Mouse (Mus musculus) embryonic facial prominence, embryonic 10.5 days (tissue): ENCODE results near the gene Pnmal1. TPM values are rescaled to one million over a fixed set of nuclear protein-coding genes. Genes with fewer than 3 reads are reported as not detected.
A peak's percentile ranks its signal among the peaks of the same experiment; 100 is the strongest.

Experiments
- DNase-seq: peaks from one replicate; pipeline ENCODE4 v3.0.0-alpha.2; 2017; ENCODE audit warnings: low spot score
- H3K27ac ChIP-seq: fragments of 300-500 bp; sonication (generic); replicated peaks from 2 replicates; pipeline ENCODE4 v1.5.1; 2016; ENCODE audit warnings: mild to moderate bottlenecking
- H3K27me3 ChIP-seq: fragments of 300-500 bp; sonication (generic); replicated peaks from 2 replicates; pipeline ENCODE4 v1.6.1; 2016; ENCODE audit warnings: low read depth, mild to moderate bottlenecking; ENCODE audit not compliant: poor library complexity, severe bottlenecking
- H3K36me3 ChIP-seq: fragments of 300-500 bp; sonication (generic); replicated peaks from 2 replicates; pipeline ENCODE4 v1.6.1; 2016; ENCODE audit warnings: mild to moderate bottlenecking, moderate library complexity
- H3K4me1 ChIP-seq: fragments of 300-500 bp; sonication (generic); 2 replicates; pipeline ENCODE4 v1.6.1; 2016
- H3K4me3 ChIP-seq: fragments of 300-500 bp; sonication (generic); 2 replicates; pipeline ENCODE4 v1.5.1; 2016; ENCODE audit warnings: mild to moderate bottlenecking, moderate library complexity
- H3K9me3 ChIP-seq: fragments of 300-500 bp; sonication (generic); 2 replicates; pipeline ENCODE4 v1.6.1; 2016; ENCODE audit warnings: mild to moderate bottlenecking
- whole genome bisulfite sequencing: fragments of 180-500 bp; shearing (Covaris S2); methylation state at CpG from one replicate; pipeline ENCODE4 v1.1.7; 2016; 5-methylcytosine and 5-hydroxymethylcytosine counted together
- polyA plus RNA-seq: library from polyadenylated mRNA; unstranded; fragments of >200 nt; fragmentation: Nextera tagmentation; extraction: Ambion mirVana; gene quantifications from 2 replicates; pipeline ENCODE4 v1.2.1, GENCODE M21; 2016

Pnmal1 gene
- polyA plus RNA-seq, 1 experiment from 2014 or later, result 4.0 TPM

DNA sequence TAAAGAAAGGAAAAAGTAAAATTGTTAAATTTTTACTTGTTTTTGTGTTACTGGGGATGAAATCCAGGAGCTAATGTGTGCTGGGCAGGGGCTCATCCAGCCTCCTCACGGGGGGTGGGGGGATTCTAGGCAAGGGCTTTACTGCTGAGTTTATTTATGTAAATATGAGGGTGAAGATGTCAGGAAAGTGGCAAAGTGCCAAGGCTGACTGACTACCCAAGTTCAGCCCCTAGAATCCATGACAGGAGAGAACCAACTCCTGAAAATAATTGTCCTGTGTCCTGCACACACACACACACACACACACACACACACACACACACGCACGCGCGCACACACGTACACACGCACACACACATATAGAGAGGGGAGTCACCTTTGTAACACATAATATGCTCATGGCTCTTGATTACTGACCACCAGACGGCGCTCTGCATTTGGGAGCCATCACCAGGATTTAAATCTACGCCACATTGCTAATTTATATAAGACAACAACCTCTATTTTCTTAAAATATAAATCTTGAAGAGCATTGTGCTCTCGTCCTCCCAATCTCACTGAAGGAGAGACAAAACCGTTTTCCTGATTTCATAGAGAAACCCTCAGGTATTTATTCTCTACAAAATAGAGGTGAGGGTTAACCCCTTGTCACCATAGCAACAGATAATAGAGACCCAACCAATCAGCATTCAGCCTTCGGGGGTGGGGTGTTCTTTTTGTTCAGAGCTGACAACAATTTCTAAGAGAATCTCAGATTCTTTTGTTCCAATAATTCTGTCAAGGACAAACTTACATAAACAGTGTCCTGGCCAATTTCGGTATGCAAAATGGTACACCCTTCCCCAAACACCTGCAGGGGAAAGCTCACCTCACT is 26.5 kb upstream of the Pnmal1 start:
- H3K9me3 ChIP-seq, result no peaks in the 10 kb centered on the region

GRCm38 (mm10) chr7:16937312-16937711 is 22.2 kb upstream of the Pnmal1 start:
- WGBS, result 44% methylated on average over 4 of the region's 4 CpGs
- DNase-seq, result no peak
- Histone ChIP-seq H3K36me3 (no peaks in the 10 kb centered on the region), H3K9me3 (no peaks in the 10 kb centered on the region), H3K27ac (no peak overlapping the region), H3K4me3 (no peak overlapping the region), H3K4me1 (peaks cover 15% of the 10 kb centered on the region), H3K27me3 (0 out of 2 replicates have a peak, but pooled peaks cover 4% of the 10 kb centered on the region)

More for the DNA sequence above, 26.5 kb upstream of the Pnmal1 start:
- Histone ChIP-seq H3K27me3 (no peaks in the 10 kb centered on the region), H3K4me3 (no peak overlapping the region), H3K27ac (no peak overlapping the region), H3K36me3 (no peaks in the 10 kb centered on the region), H3K4me1 (no peaks in the 10 kb centered on the region; the same call in 1 of the 2 replicates)
- WGBS, result 48% methylated on average over 14 of the region's 14 CpGs
- peak; percentile 52 for DNase-seq

DNA sequence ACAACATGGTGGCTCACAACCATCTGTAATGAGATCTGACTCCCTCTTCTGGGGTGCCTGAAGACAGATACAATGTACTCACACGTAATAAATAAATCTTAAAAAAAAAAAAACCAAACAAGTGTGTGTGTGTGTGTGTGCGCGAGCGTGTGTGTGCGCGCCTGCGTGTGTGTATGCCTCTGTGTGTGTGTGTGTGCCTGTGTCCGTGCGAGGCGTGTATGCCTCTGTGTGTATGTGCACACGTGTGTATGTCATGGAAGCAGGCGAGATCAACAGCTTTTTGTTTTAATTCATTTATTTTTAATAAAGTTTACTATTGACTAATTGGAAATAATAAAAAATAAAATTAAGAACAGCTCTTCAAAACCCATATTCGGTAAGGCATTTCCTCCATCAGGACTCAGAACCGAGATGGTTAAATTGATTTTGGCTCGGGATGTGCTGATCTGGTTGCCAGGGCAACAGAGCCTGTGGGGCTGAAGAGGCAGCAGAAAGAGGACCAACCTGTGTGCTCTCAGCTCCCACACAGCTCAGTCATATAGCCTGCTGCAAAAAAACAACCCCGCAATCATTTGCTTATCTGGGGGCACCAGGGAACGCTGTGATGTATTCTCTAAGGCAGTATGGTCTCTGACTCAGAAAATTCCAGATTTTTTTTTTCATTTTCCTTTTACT is 21.2 kb upstream of the Pnmal1 start:
- DNase-seq, result no peak
- Histone ChIP-seq H3K27me3 (0 out of 2 replicates have a peak, but pooled peaks cover 4% of the 10 kb centered on the region), H3K4me3 (no peak overlapping the region), H3K9me3 (no peaks in the 10 kb centered on the region), H3K36me3 (no peaks in the 10 kb centered on the region), H3K4me1 (peaks cover 15% of the 10 kb centered on the region), H3K27ac (no peak overlapping the region)
- WGBS, result 75% methylated on average over 17 of the region's 17 CpGs

- 64% methylated on average over 7 of the region's 7 CpGs for WGBS
These were observed 19.2 kb upstream of the Pnmal1 start for GRCm38 (mm10) chr7:16940292-16940691.

GRCm38 (mm10) chr7:16942861-16943260 is 16.6 kb upstream of the Pnmal1 start:
- no peak overlapping the region for H3K27ac ChIP-seq
- H3K9me3 ChIP-seq, result no peaks in the 10 kb centered on the region
- no peak for DNase-seq
- H3K27me3 ChIP-seq, result peaks cover 37% of the 10 kb centered on the region
- H3K4me1 ChIP-seq, result peaks cover 51% of the 10 kb centered on the region
- H3K36me3 ChIP-seq, result no peaks in the 10 kb centered on the region
- WGBS, result 68% methylated on average over 4 of the region's 4 CpGs
- no peak overlapping the region for H3K4me3 ChIP-seq

More at GRCm38 (mm10) chr7:16940292-16940691, 19.2 kb upstream of the Pnmal1 start:
- Histone ChIP-seq H3K9me3 (no peaks in the 10 kb centered on the region), H3K27ac (no peak overlapping the region), H3K4me1 (peaks cover 28% of the 10 kb centered on the region), H3K36me3 (no peaks in the 10 kb centered on the region), H3K4me3 (no peak overlapping the region), H3K27me3 (peaks cover 11% of the 10 kb centered on the region)
- no peak for DNase-seq

DNA sequence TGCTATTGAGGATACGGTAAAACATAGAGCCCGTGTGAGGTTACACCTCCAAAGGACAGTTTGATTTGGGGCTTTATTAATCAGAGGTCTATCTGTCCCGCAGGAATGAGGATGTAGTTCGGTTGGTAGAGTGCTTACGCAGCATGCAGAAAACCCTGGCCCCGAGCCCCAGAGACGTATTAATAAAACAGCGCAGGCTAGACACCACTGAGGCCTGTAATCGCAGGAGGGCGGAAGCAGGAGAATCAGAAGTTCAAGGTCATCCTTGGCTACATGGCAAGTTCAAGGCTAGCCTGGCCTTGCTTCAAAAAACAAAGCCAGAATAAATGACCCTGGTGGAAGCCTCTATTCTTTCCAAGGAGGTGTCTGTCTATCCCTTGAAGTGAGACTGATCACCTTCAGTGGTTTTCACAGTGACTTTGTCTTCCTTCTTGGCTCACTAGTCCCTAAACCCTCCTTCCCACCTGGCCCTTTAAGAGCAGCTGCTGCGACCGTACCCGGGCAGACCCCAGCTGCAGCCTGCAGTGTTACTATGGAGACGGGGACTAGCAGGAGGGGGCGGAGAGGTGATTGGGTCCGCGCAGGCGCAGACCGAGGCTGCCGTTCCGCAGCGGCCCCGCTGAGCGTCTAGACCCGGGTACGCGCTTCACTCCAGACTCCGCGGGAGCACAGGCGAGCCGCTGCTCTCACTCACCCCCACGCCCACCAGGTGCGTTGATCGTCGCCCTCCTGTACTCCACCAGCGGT is 15.2 kb upstream of the Pnmal1 start, which contains the start of gene Pnmal2:
Gene Pnmal2 (plus strand): TSS at position 622 of the 747 bp plus-strand sequence.
- WGBS, result 15% methylated on average over 36 of the region's 36 CpGs
- peaks cover 51% of the 10 kb centered on the region for H3K4me1 ChIP-seq

DNA sequence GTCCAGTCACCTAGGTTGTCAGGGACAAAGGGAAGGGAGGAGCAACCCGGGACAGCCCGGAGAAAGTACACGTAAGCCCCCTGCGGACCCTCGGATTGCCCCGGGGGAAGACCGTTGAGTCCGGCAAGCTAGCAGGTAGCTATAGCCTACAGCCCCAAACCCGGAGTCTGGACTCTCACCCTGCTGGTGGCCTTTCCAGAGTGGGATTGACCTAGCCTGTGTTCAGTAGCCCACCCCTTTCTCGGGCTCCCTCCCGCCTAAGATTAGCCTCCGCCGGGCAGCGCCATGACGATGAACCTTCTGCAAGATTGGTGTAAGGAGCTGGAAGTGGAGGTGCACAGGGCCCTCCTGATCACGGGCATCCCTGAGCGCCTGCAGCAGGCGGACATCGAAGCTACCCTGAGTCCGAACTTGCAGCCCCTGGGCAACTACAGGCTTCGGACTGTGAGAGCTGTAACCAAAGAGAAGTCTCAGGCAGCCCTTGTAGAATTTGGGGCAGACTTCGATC is 14.6 kb upstream of the Pnmal1 start:
- H3K27me3 ChIP-seq, result peaks cover 57% of the 10 kb centered on the region
- peak overlapping the region; percentile 68 for H3K4me3 ChIP-seq
- no peaks in the 10 kb centered on the region for H3K9me3 ChIP-seq
- H3K27ac ChIP-seq, result peak overlapping the region; percentile 81
- no peak for DNase-seq
- peaks cover 54% of the 10 kb centered on the region for H3K4me1 ChIP-seq
- WGBS, result under 1% methylated on average over 22 of the region's 22 CpGs
- H3K36me3 ChIP-seq, result no peaks in the 10 kb centered on the region

More for the DNA sequence above, 15.2 kb upstream of the Pnmal1 start, which contains the start of gene Pnmal2:
- peak within 1 kb of the TSS; percentile 81 for H3K27ac ChIP-seq
- no peaks in the 10 kb centered on the region for H3K36me3 ChIP-seq
- peak; percentile 96 for DNase-seq
- peak within 1 kb of the TSS; percentile 68 for H3K4me3 ChIP-seq
- no peaks in the 10 kb centered on the region for H3K9me3 ChIP-seq
- H3K27me3 ChIP-seq, result peaks cover 50% of the 10 kb centered on the region

- peaks cover 62% of the 10 kb centered on the region for H3K27me3 ChIP-seq
- DNase-seq, result peak; percentile 45
- peaks cover 54% of the 10 kb centered on the region for H3K4me1 ChIP-seq
- H3K9me3 ChIP-seq, result no peaks in the 10 kb centered on the region
- H3K4me3 ChIP-seq, result peak overlapping the region; percentile 68
- no peaks in the 10 kb centered on the region for H3K36me3 ChIP-seq
- no peak overlapping the region for H3K27ac ChIP-seq
- 9% methylated on average over 17 of the region's 17 CpGs for WGBS
These were observed 14.1 kb upstream of the Pnmal1 start for GRCm38 (mm10) chr7:16945419-16945818.

DNA sequence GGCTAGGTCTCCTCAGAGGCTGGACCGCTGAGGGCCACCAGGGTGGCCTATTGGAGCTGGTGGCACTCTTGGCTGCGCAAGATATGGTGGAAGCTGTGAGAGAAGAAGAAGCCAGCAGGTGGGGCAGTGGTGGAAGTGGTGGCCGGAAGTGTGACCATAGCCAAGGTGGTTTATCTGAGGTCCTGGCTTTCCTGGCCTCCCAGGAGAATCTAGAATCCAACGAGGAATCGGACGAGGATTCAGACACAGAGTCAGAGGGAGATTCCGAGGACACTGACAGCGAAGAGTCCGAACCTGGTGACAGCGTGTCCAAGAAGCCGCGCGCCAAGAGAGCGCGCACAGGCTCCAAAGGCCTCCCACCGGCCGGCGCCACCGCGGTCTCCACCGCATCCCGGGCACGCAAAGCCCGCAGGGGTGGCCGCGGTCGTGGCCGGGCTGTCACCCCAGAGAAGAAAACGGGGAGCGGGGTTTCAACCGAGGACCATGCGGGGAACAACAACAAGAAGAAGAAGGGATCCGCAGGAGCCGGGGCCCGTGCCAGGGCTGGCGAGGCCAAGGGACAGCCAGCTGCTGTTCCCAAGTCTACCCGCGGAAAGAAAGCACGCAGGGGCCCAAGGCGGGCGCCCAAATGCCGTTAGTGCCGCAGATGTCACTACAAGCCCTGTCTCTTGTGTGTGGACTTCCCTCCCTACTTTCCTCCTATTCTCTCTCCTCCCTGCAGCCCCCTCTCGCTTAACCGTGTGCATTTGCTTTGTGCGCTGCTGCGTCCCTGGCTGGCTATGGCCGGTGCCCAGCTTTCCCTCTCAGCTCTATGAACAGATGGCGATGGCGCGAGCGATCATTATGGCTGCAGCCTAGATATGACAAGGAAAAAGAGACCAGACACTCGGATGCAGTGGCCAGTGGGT is 12.8 kb upstream of the Pnmal1 start:
- peak overlapping the region; percentile 68 for H3K4me3 ChIP-seq
- H3K27me3 ChIP-seq, result peaks cover 63% of the 10 kb centered on the region
- H3K27ac ChIP-seq, result peak overlapping the region; percentile 26; the same call in 1 of the 2 replicates
- WGBS, result 1% methylated on average over 53 of the region's 53 CpGs
- DNase-seq, result peak; percentile 46
- H3K9me3 ChIP-seq, result no peaks in the 10 kb centered on the region
- no peaks in the 10 kb centered on the region for H3K36me3 ChIP-seq
- peaks cover 62% of the 10 kb centered on the region for H3K4me1 ChIP-seq

DNA sequence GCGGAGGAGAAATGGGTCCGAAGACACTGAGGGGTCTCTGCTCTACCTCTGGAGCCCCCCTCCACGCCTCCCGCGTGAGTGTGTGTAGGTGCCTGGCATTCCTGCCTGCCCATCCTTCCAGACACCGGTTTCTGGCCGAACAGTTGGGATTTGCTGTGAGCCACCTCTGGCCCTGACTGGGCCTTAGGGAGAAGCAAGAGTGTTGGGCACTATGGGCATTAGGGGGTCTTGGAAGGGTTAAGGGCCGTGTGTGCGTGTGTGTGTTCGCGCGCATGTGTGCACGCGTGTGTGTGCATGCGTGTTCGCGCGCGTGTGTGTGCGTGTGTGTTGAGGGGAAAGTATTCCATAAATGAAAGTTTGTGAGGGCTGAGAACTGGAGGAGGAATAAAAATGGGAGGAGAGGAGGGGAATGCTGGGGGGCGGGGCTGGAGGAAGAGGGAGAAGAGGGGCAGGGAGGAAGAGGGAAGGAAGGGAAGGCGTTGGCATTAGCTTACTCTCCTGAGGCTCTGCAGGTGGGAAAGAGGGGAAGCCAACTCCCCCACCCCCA is 12.1 kb upstream of the Pnmal1 start:
- 14% methylated on average over 21 of the region's 22 CpGs for WGBS
- no peak overlapping the region for H3K27ac ChIP-seq
- peak overlapping the region; percentile 68 for H3K4me3 ChIP-seq
- H3K9me3 ChIP-seq, result no peaks in the 10 kb centered on the region
- H3K36me3 ChIP-seq, result no peaks in the 10 kb centered on the region
- peaks cover 62% of the 10 kb centered on the region for H3K4me1 ChIP-seq
- no peak for DNase-seq
- peaks cover 64% of the 10 kb centered on the region for H3K27me3 ChIP-seq

- Histone ChIP-seq H3K4me3 (peak overlapping the region; percentile 68), H3K27me3 (peaks cover 67% of the 10 kb centered on the region), H3K36me3 (no peaks in the 10 kb centered on the region), H3K9me3 (no peaks in the 10 kb centered on the region), H3K4me1 (peaks cover 62% of the 10 kb centered on the region), H3K27ac (no peak overlapping the region)
- WGBS, result 5% methylated on average over 4 of the region's 4 CpGs
- DNase-seq, result no peak
These were observed 11.5 kb upstream of the Pnmal1 start for GRCm38 (mm10) chr7:16947959-16948361.
